Mouse (Mus musculus) cortical plate, adult 2 months (tissue): Measurements from ENCODE around the gene Ksr1.

Experiments used
- CTCF ChIP-seq: fragments of 200-500 bp; IDR thresholded peaks from 2 replicates; pipeline ENCODE4 v1.5.1; 2011; ENCODE audit warnings: mild to moderate bottlenecking, control low read depth, low read length; ENCODE audit not compliant: insufficient read depth; ENCODE audit errors: extremely low read depth
- POLR2A ChIP-seq: fragments of 200-500 bp; IDR thresholded peaks from 2 replicates; pipeline ENCODE4 v1.6.1; 2011; ENCODE audit warnings: mild to moderate bottlenecking, low read length, control low read depth; ENCODE audit not compliant: insufficient read depth; ENCODE audit errors: extremely low read depth

DNA sequence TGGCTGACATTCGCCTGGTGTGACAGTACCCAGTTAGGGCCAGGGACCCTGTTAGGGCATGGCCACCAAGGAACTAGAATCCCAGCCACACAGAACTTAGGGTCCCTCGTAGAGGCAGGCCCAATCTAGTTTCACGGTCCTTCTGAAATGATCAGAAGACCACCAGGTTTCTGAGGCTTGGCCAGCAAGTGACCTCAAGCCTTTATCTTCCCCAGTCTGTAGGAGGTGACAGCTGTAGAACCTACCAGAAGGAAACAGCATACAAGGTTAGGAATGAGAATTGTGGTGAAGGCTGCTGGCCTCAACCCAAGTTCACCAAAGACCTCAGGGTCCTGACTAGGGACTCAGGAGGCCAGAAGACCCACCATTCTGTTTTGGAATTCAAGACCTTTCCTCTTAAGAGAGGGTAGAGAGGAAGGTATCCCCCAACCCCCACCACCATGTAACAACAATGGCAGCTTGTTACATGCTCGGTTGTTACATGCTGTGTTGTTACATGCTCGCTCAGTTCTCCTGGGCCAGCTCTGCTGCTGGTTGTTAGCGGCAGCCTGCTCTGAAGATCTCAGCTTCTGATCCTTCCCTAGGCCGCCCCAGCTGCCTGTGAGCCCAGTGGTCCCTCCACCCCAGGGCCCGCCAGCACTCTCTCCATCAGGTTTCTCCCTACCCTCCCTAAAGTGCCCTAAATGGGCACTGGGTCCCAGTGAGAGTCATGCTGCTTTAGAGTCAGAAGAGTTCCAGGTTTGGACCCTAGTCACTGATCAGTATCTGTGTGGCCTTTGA lies 169.3 kb downstream of the Ksr1 start:
- TF ChIP-seq CTCF (no peak), POLR2A (no peak)
